Mouse (Mus musculus) heart, adult 2 months (tissue): ENCODE measurements at regions not wholly inside any gene's neighbourhood (a gene's known extent, or its start where the extent isn't known, plus 50 kb on each side); places are given as distances from the start of the nearest gene placed in this dataset.
A peak's percentile ranks its signal among the peaks of the same experiment; 100 is the strongest.

Source experiments
- DNase-seq, 2 experiments: peaks; one replicate each; pipeline ENCODE4 v3.0.0; 2021
- H3K27ac ChIP-seq: fragments of 200-600 bp; 2 replicates; pipeline ENCODE4 v1.8.1; 2022
- H3K27me3 ChIP-seq: fragments of 200-500 bp; 2 replicates; pipeline ENCODE4 v1.6.1; 2012; ENCODE audit warnings: mild to moderate bottlenecking, low read length, inconsistent platforms, mixed read lengths; ENCODE audit not compliant: control insufficient read depth, insufficient read depth
- H3K36me3 ChIP-seq: fragments of 200-500 bp; 2 replicates; pipeline ENCODE4 v1.6.1; 2012; ENCODE audit warnings: low read length, inconsistent platforms; ENCODE audit not compliant: control insufficient read depth, insufficient read depth
- H3K4me1 ChIP-seq: fragments of 200-500 bp; 2 replicates; pipeline ENCODE4 v1.6.1; 2011; ENCODE audit warnings: low read length; ENCODE audit not compliant: control insufficient read depth, insufficient read depth
- H3K4me3 ChIP-seq: fragments of 200-600 bp; 2 replicates; pipeline ENCODE4 v1.8.1; 2022
- H3K79me2 ChIP-seq: fragments of 200-500 bp; replicated peaks from 2 replicates; pipeline ENCODE4 v1.6.1; 2012; ENCODE audit warnings: mild to moderate bottlenecking, inconsistent platforms, low read length, moderate library complexity, mixed read lengths; ENCODE audit not compliant: control insufficient read depth, insufficient read depth
- H3K9ac ChIP-seq: fragments of 200-500 bp; 2 replicates; pipeline ENCODE4 v1.6.1; 2012; ENCODE audit warnings: low read depth, mild to moderate bottlenecking, control low read depth, inconsistent platforms, low read length, mixed read lengths
- CTCF ChIP-seq: fragments of 200-600 bp; IDR thresholded peaks from 2 replicates; pipeline ENCODE4 v1.8.1; 2022; ENCODE audit warnings: antibody characterized with exemption, mild to moderate bottlenecking, moderate library complexity
- EP300 ChIP-seq: fragments of 200-500 bp; IDR thresholded peaks from 2 replicates; pipeline ENCODE4 v1.6.1; 2011; ENCODE audit warnings: low read depth, low read length, control low read depth; ENCODE audit not compliant: insufficient read depth
- POLR2A ChIP-seq: fragments of 200-500 bp; IDR thresholded peaks from 2 replicates; pipeline ENCODE4 v1.6.1; 2011; ENCODE audit warnings: mild to moderate bottlenecking, low read depth, low read length, control low read depth; ENCODE audit not compliant: insufficient read depth
- WGBS: fragments of 180-500 bp; shearing (Covaris S2); methylation state at CpG from one replicate; pipeline ENCODE4 v1.1.7; 2018; 5-methylcytosine and 5-hydroxymethylcytosine counted together
- intact Hi-C: fragments of 180-260 bp; cut with DNase I; formaldehyde crosslinking; loops from one replicate; pipeline ENCODE4 v1.15.1; 2025

GRCm38 (mm10) chr16:30171381-30172079 is 95.8 kb downstream of the Cpn2 start:
- Histone ChIP-seq H3K79me2 (no peaks in the 10 kb centered on the region), H3K4me1 (peaks cover 7% of the 10 kb centered on the region), H3K9ac (no peak overlapping the region), H3K4me3 (no peak overlapping the region), H3K36me3 (no peaks in the 10 kb centered on the region), H3K27ac (no peak overlapping the region), H3K27me3 (no peaks in the 10 kb centered on the region)
- TF ChIP-seq CTCF: no peak
- peak; percentile 52; the same call in 1 of the 2 replicates for TF ChIP-seq EP300
- TF ChIP-seq POLR2A: no peak
- DNase-seq: peak; percentile 78 to 81
- intact Hi-C loops: no loop called here
- 48% methylated on average over 24 of the region's 24 CpGs for WGBS

- Histone ChIP-seq H3K79me2 (no peaks in the 10 kb centered on the region), H3K4me1 (peaks cover 8% of the 10 kb centered on the region), H3K27ac (no peak overlapping the region), H3K9ac (no peak overlapping the region), H3K36me3 (no peaks in the 10 kb centered on the region), H3K27me3 (no peaks in the 10 kb centered on the region), H3K4me3 (no peak overlapping the region)
- DNase-seq: no peak
- intact Hi-C loops: no loop called here
- WGBS: 81% methylated on average over 13 of the region's 13 CpGs
- no peak for TF ChIP-seq EP300
- no peak for TF ChIP-seq CTCF
- TF ChIP-seq POLR2A: no peak
Observed at GRCm38 (mm10) chr16:30172136-30172731, 95.1 kb downstream of the Cpn2 start.

GRCm38 (mm10) chr16:30172798-30173202 is 94.5 kb downstream of the Cpn2 start:
- H3K27me3 ChIP-seq: no peaks in the 10 kb centered on the region
- no peak overlapping the region for H3K4me3 ChIP-seq
- H3K4me1 ChIP-seq: peaks cover 9% of the 10 kb centered on the region
- WGBS: 56% methylated on average over 9 of the region's 9 CpGs
- H3K9ac ChIP-seq: no peak overlapping the region
- no peak overlapping the region for H3K27ac ChIP-seq
- intact Hi-C loops: no loop called here
- no peaks in the 10 kb centered on the region for H3K36me3 ChIP-seq
- TF ChIP-seq CTCF (no peak), EP300 (peak; percentile 70), POLR2A (no peak)
- H3K79me2 ChIP-seq: no peaks in the 10 kb centered on the region
- peak; percentile 69 to 78 for DNase-seq

- no peak overlapping the region for H3K27ac ChIP-seq
- 69% methylated on average over 8 of the region's 8 CpGs for WGBS
- no peaks in the 10 kb centered on the region for H3K36me3 ChIP-seq
- no peaks in the 10 kb centered on the region for H3K27me3 ChIP-seq
- no peak overlapping the region for H3K4me3 ChIP-seq
- TF ChIP-seq POLR2A (no peak), EP300 (no peak), CTCF (no peak)
- intact Hi-C loops: no loop called here
- no peak overlapping the region for H3K9ac ChIP-seq
- H3K4me1 ChIP-seq: peaks cover 9% of the 10 kb centered on the region
- no peak for DNase-seq
- no peaks in the 10 kb centered on the region for H3K79me2 ChIP-seq
Observed at GRCm38 (mm10) chr16:30173953-30174874, 93.1 kb downstream of the Cpn2 start.

- WGBS: 31% methylated on average over 5 of the region's 5 CpGs
- no peaks in the 10 kb centered on the region for H3K79me2 ChIP-seq
- H3K36me3 ChIP-seq: no peaks in the 10 kb centered on the region
- DNase-seq: peak in 1 of 2 experiments; percentile 15
- no peak overlapping the region for H3K9ac ChIP-seq
- H3K27ac ChIP-seq: no peak overlapping the region
- no peak overlapping the region for H3K4me3 ChIP-seq
- peaks cover 15% of the 10 kb centered on the region for H3K4me1 ChIP-seq
- H3K27me3 ChIP-seq: no peaks in the 10 kb centered on the region
- TF ChIP-seq CTCF (no peak), EP300 (no peak), POLR2A (no peak)
- intact Hi-C loops: no loop called here
Observed at GRCm38 (mm10) chr16:30176306-30176705, 91.0 kb downstream of the Cpn2 start.
